Mouse (Mus musculus) adrenal gland, postnatal 0 days (tissue): ENCODE data around the gene Cryaa. TPM values are rescaled to one million over a fixed set of nuclear protein-coding genes. Genes with fewer than 3 reads are reported as not detected.

Experiments
- polyA plus RNA-seq: library from polyadenylated mRNA; unstranded; fragments of >200 nt; fragmentation: Nextera tagmentation; extraction: Ambion mirVana; gene quantifications from 2 replicates; pipeline ENCODE4 v1.2.1, GENCODE M21; 2015

Gene Cryaa
- polyA plus RNA-seq: not detected in 2 replicates

GRCm38 (mm10) chr17:31677507-31677906 lies at the start of gene Cryaa:
Gene Cryaa, plus strand, starts transcription at chr17:31677807.

GRCm38 (mm10) chr17:31636942-31637811 lies 40.4 kb upstream of the Cryaa start, which contains the start of gene Cbs:
Gene Cbs, minus strand, starts transcription at chr17:31637238.

GRCm38 (mm10) chr17:31658468-31659185 lies 19.0 kb upstream of the Cryaa start, which contains the start of gene U2af1:
Gene U2af1, minus strand, starts transcription at chr17:31658892.

Other genes starting within 250 kb of the Cryaa start
- gene Wdr4, start 157.8 kb upstream of the Cryaa start, polyA plus RNA-seq: 15.4 and 16.7 TPM in 2 replicates
- gene Ndufv3, start 157.7 kb upstream of the Cryaa start, polyA plus RNA-seq: 443 and 494 TPM in 2 replicates
- gene Pknox1, start 113.1 kb upstream of the Cryaa start, polyA plus RNA-seq: 12.7 and 13.5 TPM in 2 replicates
- 1.2 and 2.9 TPM in 2 replicates for gene Cbs, start 40.6 kb upstream of the Cryaa start, polyA plus RNA-seq
- gene U2af1, start 18.9 kb upstream of the Cryaa start, polyA plus RNA-seq: 120 and 144 TPM in 2 replicates
- 5.7 and 8.4 TPM in 2 replicates for gene Sik1, start 178.0 kb downstream of the Cryaa start, polyA plus RNA-seq